Mouse (Mus musculus): ENCODE results near the gene Slc12a5. TPM values are rescaled to one million over a fixed set of nuclear protein-coding genes. Genes with fewer than 3 reads are reported as not detected.

The Slc12a5 gene
- 0.74 and 0.92 TPM in 2 replicates for polyA plus RNA-seq (2016; fragmentation: Nextera tagmentation; extraction: Ambion mirVana)

DNA sequence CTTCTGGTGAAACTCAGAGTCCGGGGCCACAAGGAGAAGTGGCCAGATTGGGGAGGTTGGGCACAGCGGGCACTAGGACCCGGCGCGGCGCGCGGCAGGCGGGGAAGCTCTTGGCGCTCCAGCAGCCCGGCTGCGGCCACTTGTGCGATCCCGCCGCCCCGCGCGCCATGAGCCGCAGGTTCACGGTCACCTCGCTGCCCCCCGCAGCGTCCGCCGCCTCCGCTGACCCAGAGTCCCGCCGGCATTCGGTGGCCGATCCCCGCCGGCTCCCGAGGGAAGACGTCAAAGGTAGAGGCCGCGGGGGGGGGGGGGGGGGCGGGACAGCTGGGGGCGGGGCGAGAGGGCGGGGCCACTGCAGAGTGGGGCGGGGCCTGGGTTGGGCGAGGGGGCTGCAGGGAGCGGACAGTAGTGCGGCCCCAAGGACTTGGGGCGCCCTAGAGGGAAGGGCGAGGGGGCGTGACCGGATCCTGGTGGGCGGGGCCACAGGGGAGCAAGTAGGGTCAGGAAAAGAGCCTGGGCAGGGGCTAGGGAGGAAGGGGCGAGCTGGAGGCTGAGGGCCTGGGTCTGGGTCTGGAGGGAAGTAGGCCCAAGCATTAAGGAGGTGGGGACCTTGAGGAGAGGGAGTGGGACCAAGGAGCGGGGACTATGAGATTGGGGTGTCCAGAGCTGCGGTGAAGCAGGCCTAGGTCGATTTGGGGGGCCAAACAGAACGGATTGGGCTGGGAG lies at the start of gene Slc12a5:
Gene Slc12a5 (plus strand): TSS at position 87 of the 726 bp plus-strand sequence.
- Histone ChIP-seq H3K36me3 (no peaks in the 10 kb centered on the region), H3K9me3 (no peaks in the 10 kb centered on the region), H3K4me3 (peak within 1 kb of the TSS; percentile 82), H3K4me1 (peaks cover 19% of the 10 kb centered on the region), H3K27me3 (ENCODE audit: insufficient read depth, poor library complexity, severe bottlenecking) (peaks cover 50% of the 10 kb centered on the region), H3K27ac (peak within 1 kb of the TSS; percentile 89)
- 1% methylated on average over 44 of the region's 54 CpGs for WGBS
- peak; percentile 85 for DNase-seq (ENCODE audit: low spot score)

DNA sequence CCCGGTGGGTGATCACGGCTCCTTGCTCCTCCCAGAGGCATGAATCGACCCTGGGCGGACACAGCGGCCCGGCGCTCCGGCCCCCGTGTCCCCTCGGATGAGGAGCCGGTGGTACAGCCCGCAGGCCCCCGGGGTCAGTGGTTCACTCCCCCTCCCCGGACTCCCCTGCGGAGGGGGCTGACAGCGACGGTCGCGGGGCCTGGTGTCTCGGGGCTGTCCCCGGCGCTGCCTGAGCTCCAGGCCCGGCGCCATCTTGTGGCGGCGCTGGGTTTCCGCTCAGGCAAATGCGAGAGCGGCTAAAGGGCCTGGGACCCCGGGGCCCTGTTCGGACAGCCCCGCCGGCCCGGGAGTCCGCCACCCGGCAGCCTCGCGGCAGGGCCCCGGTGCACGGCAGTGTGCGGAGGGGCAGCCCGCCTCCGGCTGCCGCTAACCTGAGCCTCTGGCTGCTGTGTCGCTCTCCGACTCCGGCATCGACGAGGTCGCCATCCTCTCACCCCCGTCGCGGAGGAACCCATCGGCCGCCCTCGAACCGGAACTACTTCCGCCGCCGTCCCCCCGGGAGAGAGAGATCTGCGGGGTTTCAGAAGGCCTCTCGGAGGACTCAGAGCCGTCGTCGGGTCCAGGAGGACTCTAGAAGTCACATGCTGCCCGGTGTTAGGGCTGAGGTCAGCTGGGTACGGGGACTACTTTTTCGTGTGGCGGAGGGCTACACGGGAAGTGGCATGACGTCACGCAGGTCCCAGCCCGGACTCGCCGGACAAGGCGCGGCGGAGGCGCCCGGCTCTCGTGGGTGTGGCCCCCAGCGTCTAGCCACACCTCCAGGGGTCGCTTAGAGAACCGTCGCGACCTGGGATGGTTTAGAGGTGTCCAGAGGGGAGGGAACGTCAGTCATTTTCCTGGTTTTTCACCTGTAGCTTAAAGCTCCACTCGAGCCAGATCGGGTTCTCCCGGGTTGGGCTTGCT lies 49.2 kb upstream of the Slc12a5 start, which contains the start of gene Zfp335:
Gene Zfp335 (minus strand): TSS at position 672 of the 963 bp plus-strand sequence.
- H3K4me3 ChIP-seq: peak within 1 kb of the TSS; percentile 82
- peaks cover under 1% of the 10 kb centered on the region for H3K9me3 ChIP-seq
- H3K27me3 ChIP-seq (ENCODE audit: insufficient read depth, poor library complexity, severe bottlenecking): no peaks in the 10 kb centered on the region
- peak; percentile 96 for DNase-seq (ENCODE audit: low spot score)
- H3K4me1 ChIP-seq: peaks cover 30% of the 10 kb centered on the region
- under 1% methylated on average over 91 of the region's 91 CpGs for WGBS
- H3K27ac ChIP-seq: peak within 1 kb of the TSS; percentile 100
- H3K36me3 ChIP-seq: peaks cover 49% of the 10 kb centered on the region

DNA sequence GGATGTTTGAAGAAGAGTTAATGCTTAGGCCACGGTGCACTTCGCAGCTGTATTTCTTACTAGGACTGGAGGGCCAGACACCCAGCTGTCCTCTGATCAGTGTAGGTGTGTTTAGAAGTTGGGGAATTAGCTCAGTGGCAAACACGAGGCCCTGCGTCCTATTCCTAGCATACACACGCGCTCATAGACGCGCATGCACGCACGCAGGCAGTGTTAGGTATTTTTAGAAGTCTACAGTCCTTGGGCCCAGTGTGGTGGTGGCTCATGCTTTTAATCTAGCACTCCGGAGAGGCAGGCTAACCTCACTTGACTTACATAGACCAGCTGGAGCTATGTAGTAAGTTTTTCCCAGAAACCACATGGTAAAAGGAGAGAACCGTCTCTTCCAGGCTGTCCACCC lies 48.5 kb upstream of the Slc12a5 start:
- Histone ChIP-seq H3K27me3 (ENCODE audit: insufficient read depth, poor library complexity, severe bottlenecking) (no peaks in the 10 kb centered on the region), H3K9me3 (no peaks in the 10 kb centered on the region), H3K36me3 (peaks cover 41% of the 10 kb centered on the region), H3K27ac (peak overlapping the region; percentile 100), H3K4me1 (peaks cover 30% of the 10 kb centered on the region), H3K4me3 (peak overlapping the region; percentile 82)
- peak; percentile 85 for DNase-seq (ENCODE audit: low spot score)
- 10% methylated on average over 12 of the region's 12 CpGs for WGBS

DNA sequence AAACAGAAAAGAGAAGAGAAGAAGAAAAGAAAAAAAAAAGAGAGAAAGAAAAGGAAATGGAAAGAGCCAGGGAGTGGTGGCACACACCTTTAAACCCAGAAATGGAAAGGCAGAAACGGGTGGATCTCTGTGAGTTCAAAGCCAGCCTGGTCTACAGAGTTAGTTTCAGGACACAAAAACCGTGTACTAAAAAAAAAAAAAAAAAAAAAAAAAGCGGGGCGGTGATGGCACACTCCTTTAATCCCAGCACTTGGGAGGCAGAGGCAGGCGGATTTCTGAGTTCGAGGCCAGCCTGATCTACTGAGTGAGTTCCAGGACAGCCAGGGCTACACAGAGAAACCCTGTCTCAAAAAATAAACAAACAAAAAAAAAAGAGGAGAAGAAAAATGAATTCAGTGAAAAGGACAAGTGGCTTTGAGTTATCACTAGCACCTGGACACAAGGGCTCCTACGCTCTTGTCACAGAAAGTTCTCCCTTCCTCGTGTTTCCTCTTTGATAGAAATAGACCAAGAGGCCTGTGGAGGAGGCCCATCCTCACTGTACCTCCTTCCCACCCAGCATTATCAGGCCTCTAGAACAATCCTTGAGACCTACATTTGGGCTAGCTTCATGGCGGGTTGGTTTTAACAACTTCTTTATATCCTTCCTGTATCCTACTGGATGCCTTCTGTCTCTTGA lies 47.7 kb upstream of the Slc12a5 start:
- no peaks in the 10 kb centered on the region for H3K27me3 ChIP-seq (ENCODE audit: insufficient read depth, poor library complexity, severe bottlenecking)
- H3K27ac ChIP-seq: peak overlapping the region; percentile 100
- peaks cover 34% of the 10 kb centered on the region for H3K36me3 ChIP-seq
- whole genome bisulfite sequencing: 87% methylated on average over 8 of the region's 9 CpGs
- H3K4me1 ChIP-seq: peaks cover 34% of the 10 kb centered on the region
- H3K4me3 ChIP-seq: peak overlapping the region; percentile 82
- no peak for DNase-seq (ENCODE audit: low spot score)
- H3K9me3 ChIP-seq: no peaks in the 10 kb centered on the region

DNA sequence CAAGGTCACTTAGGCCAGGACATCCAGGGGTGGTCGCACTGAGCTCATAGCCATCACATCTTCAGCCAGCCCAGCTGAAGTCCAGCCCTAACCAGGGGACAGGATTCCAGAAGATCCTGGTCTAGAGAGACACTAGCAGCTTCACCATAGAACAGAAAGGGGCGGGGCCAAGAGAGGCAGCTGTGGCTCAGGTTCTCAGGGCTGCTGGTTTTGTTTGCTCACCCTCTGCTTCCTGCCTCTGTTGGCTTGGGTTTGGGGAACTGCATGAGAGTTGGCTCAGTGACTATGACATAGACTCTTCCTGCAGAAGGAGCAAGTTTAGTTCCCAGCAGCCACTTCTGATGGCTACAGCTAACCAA lies 47.2 kb upstream of the Slc12a5 start:
- no peak overlapping the region; the same call in 1 of the 2 replicates for H3K27ac ChIP-seq
- no peaks in the 10 kb centered on the region for H3K27me3 ChIP-seq (ENCODE audit: insufficient read depth, poor library complexity, severe bottlenecking)
- H3K36me3 ChIP-seq: peaks cover 34% of the 10 kb centered on the region
- no peak for DNase-seq (ENCODE audit: low spot score)
- WGBS: 85% methylated on average over 2 of the region's 2 CpGs
- no peak overlapping the region for H3K4me3 ChIP-seq
- H3K4me1 ChIP-seq: peaks cover 34% of the 10 kb centered on the region
- no peaks in the 10 kb centered on the region for H3K9me3 ChIP-seq

DNA sequence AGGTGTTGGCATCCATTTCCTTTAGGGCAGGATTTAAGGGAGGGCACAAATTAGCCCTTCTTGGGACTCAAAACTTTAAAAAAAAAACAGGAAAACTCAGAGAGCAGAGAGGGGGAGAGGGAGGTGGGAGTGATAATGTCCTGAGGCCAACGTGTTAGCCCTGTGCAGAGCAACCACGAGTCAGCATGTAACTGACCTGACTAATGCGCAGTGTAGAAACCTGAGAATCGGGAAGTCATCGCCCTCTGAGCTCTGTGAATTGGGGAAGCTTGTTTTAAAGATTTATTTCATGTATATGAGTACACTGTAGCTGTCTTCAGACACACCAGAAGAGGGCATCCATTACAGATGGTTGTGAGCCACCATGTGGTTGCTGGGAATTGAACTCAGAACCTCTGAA lies 43.8 kb upstream of the Slc12a5 start:
- Histone ChIP-seq H3K27me3 (ENCODE audit: insufficient read depth, poor library complexity, severe bottlenecking) (no peaks in the 10 kb centered on the region), H3K36me3 (peaks cover 37% of the 10 kb centered on the region; the same call in 1 of the 2 replicates), H3K4me3 (no peak overlapping the region), H3K27ac (no peak overlapping the region), H3K4me1 (peaks cover 24% of the 10 kb centered on the region), H3K9me3 (no peaks in the 10 kb centered on the region)
- WGBS: 67% methylated on average over 5 of the region's 5 CpGs
- no peak for DNase-seq (ENCODE audit: low spot score)

DNA sequence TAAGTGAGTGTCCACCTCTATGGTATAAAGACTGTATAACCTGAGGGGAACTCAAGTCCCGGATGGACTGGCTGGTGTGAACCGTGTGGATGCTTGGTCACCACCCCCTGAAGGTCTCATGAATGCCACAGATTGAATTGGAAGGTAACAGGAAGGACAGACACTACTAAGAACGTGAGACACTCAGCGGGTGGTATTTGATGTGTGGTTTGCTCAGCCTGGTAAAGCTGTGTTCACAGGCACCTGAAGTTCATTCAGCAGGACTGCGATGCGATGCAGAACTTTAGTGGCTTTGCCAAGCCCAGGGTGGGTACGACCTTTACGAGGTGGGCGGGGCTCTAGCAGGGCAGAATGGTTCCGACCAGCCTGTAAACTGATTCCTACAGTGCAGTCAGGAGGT lies 43.2 kb upstream of the Slc12a5 start:
- no peak overlapping the region for H3K4me3 ChIP-seq
- WGBS: 64% methylated on average over 10 of the region's 10 CpGs

DNA sequence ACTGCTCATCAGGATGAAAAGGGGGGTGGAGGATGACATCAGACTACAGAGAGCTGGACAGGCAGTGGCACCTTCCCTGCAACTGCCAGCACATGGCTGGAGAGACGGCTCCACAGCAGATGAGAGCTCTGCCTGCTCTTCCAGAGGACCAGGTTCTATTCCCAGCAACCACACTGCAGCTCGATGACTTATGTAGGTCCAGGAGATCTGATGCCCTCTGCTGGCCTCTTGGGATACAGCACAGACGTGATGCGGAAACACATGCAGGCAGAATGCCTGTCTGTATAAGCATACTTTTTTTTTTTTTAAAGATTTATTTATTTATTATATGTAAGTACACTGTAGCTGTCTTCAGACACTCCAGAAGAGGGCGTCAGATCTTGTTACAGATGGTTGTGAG lies 42.3 kb upstream of the Slc12a5 start:
- Histone ChIP-seq H3K27ac (no peak overlapping the region), H3K4me3 (no peak overlapping the region), H3K4me1 (peaks cover 14% of the 10 kb centered on the region), H3K36me3 (peaks cover 37% of the 10 kb centered on the region; the same call in 1 of the 2 replicates), H3K9me3 (no peaks in the 10 kb centered on the region), H3K27me3 (ENCODE audit: insufficient read depth, poor library complexity, severe bottlenecking) (no peaks in the 10 kb centered on the region)
- WGBS: 69% methylated on average over 4 of the region's 5 CpGs
- DNase-seq (ENCODE audit: low spot score): no peak

More for the DNA sequence above, 43.2 kb upstream of the Slc12a5 start:
- H3K36me3 ChIP-seq: peaks cover 37% of the 10 kb centered on the region; the same call in 1 of the 2 replicates
- no peak overlapping the region for H3K27ac ChIP-seq
- H3K9me3 ChIP-seq: no peaks in the 10 kb centered on the region
- DNase-seq (ENCODE audit: low spot score): no peak
- no peaks in the 10 kb centered on the region for H3K27me3 ChIP-seq (ENCODE audit: insufficient read depth, poor library complexity, severe bottlenecking)
- H3K4me1 ChIP-seq: peaks cover 20% of the 10 kb centered on the region

DNA sequence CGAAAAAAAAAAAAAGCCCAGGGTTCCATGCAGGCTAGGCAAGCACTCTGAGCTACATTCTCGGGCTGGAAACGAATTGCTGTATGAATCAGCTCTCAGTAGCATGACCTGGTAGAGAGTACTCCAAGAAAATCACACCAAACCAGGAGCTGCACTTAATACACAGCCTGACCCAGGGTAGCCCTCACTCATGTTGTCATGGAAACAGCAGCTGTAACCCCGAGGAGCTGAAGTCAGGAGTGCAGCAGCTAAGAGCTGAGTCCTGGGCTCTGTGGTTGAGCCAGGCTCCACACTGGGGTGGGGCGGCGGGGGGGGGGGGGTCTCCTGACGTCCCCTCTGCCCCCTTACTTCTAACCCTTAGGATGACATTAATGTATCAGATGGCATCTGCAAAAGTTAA lies 38.6 kb upstream of the Slc12a5 start:
- no peaks in the 10 kb centered on the region for H3K9me3 ChIP-seq
- 63% methylated on average over 6 of the region's 7 CpGs for WGBS
- DNase-seq (ENCODE audit: low spot score): no peak
- H3K4me3 ChIP-seq: no peak overlapping the region
- no peak overlapping the region for H3K27ac ChIP-seq
- peaks cover 23% of the 10 kb centered on the region; the same call in 1 of the 2 replicates for H3K36me3 ChIP-seq
- H3K4me1 ChIP-seq: peaks cover 10% of the 10 kb centered on the region
- H3K27me3 ChIP-seq (ENCODE audit: insufficient read depth, poor library complexity, severe bottlenecking): no peaks in the 10 kb centered on the region

DNA sequence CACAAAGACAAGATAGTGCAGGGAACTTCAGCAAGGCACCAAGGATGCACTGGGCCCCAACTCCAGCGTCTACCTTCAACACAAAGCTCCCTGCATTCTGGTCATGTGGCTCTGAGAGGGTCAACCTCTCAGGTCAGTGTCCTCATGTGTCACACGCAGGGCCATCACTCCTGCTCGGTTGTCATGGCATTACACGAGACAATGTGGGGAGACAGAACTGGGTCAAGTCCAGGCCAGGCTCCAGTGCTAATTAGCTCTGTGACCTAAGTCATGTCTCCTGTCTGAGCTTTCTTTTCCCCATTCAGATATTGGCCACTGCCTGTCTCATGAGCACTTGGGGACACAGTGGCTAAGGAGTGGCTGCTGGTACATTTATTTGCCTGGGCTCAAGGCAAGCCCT lies 37.3 kb upstream of the Slc12a5 start:
- Histone ChIP-seq H3K4me1 (peaks cover 6% of the 10 kb centered on the region; the same call in 1 of the 2 replicates), H3K9me3 (no peaks in the 10 kb centered on the region), H3K27ac (no peak overlapping the region), H3K27me3 (ENCODE audit: insufficient read depth, poor library complexity, severe bottlenecking) (peaks cover 3% of the 10 kb centered on the region; the same call in 1 of the 2 replicates), H3K36me3 (peaks cover 19% of the 10 kb centered on the region; the same call in 1 of the 2 replicates), H3K4me3 (no peak overlapping the region)
- DNase-seq (ENCODE audit: low spot score): no peak
- WGBS: 65% methylated on average over 4 of the region's 4 CpGs

DNA sequence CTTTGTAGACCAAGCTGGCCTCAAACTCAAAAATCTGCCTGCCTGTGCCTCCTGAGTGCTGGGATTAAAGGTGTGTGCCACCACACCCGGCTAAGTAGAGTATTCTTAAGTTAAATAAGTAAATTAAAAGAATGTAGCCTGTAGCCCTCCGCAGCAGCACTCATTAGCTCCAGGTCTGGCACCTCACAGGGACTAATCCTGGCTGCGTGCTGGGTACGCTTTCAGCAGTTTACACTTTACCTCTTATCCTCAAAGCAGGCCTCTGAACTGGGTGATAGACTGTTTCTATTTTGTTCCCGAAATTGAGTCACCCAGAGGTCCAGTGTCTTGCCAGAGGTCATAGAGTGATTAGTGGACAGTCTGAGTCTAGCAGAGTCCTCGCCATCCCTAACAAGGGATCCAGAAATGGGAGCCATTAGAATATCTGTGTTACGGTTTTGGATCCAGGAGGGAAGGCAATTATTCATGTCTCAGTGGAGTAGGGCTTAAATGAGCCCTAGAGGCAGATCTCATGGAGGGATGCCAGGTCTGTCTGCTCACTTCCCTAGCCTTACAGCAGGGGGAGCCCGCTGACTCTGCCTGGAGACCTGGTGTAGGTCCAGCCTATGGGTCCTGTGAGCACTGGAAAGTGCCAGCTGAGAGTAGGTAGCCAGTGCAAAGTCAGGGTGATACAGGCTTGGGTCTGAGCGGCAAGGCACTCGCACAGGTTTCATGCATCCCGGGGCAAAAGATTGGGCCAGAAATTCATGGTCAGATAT lies 36.3 kb upstream of the Slc12a5 start:
- H3K27me3 ChIP-seq (ENCODE audit: insufficient read depth, poor library complexity, severe bottlenecking): peaks cover 10% of the 10 kb centered on the region; the same call in 1 of the 2 replicates
- WGBS: 28% methylated on average over 11 of the region's 11 CpGs
- DNase-seq (ENCODE audit: low spot score): peak; percentile 81
- no peaks in the 10 kb centered on the region for H3K9me3 ChIP-seq
- H3K4me3 ChIP-seq: no peak overlapping the region
- H3K4me1 ChIP-seq: peaks cover 6% of the 10 kb centered on the region; the same call in 1 of the 2 replicates
- no peak overlapping the region for H3K27ac ChIP-seq
- peaks cover 14% of the 10 kb centered on the region; the same call in 1 of the 2 replicates for H3K36me3 ChIP-seq
